Mouse (Mus musculus) liver (tissue): ENCODE measurements around the gene Cdca3.
"Not testable (repeated sequence)": the region's sequence is repeated elsewhere in the genome, so short reads cannot be mapped to it uniquely, and the experiment has no call there.

Experiments
- DNase-seq: peaks from one replicate; pipeline ENCODE4 v3.0.0-alpha.2; 2020; ENCODE audit warnings: mixed read lengths

Cdca3 gene

GRCm38 (mm10) chr6:124828868-124829798 is at the start of gene Cdca3, which contains the start of gene Usp5:
Gene Cdca3, plus strand, starts transcription at chr6:124829547.
Gene Usp5, minus strand, starts transcription at chr6:124829484.
- DNase-seq, result peak; percentile 99

- DNase-seq, result no peak
Measured at GRCm38 (mm10) chr6:124779984-124780416, 49.3 kb upstream of the Cdca3 start.

GRCm38 (mm10) chr6:124780917-124781316 is 48.4 kb upstream of the Cdca3 start:
- DNase-seq, result no peak

DNA sequence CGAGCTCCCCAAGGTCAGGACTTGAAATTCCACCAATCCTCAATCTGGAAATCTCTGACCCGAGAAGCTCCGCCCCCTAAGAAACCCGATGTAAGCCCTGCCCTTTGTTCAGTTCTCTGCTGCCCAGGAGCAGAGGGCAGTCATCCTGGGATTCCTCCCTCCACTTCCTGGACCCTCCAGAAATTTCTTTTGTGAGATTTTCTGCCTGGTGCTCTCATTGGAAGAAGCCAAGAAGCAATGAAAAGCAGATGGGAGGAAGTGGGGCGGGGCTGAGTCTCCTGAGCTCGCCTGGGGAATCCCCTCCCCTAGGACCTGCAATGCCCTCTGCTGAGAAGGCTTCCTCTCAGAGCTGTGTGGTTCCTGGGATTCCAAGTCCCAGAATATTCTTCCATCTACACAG is 46.9 kb upstream of the Cdca3 start:
- DNase-seq, result no peak

DNA sequence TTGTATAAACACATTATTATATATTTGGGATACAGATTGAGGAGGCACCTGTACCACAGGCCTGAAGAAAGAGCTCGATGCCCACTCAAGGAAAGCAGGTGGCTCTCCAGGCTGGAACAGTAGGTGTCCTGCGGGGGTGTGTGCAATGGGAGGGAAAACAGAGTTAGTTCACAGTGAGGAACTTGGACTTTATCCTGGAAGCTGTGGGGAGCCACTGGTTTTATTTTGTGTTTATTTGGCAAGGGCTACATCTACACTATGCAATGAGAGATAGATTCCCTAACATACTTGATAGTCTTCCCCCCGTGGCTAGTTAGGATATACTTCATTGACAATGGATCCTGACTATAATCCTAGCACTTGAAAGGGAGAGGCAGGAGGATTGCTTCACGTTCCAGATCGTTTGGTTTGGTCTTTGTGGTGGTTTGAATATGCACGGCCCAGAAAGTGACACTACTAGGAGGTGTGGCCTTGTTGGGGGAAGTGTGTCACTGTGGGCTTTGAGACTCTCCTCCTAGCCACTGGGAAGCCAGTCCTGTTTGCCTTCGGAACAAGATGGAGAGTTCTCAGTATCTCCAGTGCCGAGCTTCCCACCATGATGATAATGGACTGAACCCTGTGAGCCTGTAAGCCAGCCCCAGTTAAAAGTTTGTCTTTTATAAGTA is 42.5 kb upstream of the Cdca3 start:
- DNase-seq, result no peak

DNA sequence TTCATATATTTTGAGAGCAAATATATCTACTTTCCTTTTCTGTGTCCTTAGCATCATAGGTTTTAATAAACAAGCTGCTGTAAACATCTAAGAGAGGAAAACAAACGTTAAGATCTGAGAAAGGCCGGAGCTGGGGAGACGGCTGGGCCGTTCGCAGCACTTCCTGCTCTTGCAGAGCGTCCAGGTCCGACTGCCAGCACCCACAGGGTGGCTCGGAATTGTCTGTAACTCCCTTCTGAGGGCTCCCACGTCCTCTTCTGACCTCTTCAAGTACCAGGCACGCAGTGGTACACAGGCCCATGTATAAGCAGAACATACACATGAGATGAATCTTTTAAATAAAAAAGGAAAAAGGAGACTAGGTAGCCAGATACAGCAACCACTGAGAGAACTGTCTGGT is 41.6 kb upstream of the Cdca3 start:
- no peak for DNase-seq

GRCm38 (mm10) chr6:124789519-124789918 is 39.8 kb upstream of the Cdca3 start:
- DNase-seq, result no peak

- DNase-seq, result no peak
Measured at GRCm38 (mm10) chr6:124790121-124790520, 39.2 kb upstream of the Cdca3 start.

- DNase-seq, result no peak
Measured at GRCm38 (mm10) chr6:124791911-124792310, 37.4 kb upstream of the Cdca3 start.

DNA sequence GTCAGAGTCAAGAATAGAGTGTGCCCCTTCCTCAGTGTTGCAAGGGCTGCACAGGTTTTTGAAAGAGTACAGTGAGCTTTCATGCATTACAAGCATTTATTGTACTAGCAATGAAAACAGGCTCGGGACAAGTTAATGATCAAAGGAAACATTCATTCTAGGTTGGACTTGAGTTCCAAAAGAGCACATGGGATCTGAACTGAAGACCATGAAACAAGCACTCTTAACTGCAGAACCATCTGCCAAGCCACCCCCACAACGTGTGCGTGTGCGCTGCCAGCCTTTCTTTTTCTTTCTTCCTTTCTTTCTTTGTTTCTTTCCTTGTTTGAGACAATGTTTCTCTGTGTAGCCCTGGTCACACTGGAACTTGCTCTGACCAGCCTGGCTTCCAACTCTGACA is 33.6 kb upstream of the Cdca3 start:
- no peak for DNase-seq

DNA sequence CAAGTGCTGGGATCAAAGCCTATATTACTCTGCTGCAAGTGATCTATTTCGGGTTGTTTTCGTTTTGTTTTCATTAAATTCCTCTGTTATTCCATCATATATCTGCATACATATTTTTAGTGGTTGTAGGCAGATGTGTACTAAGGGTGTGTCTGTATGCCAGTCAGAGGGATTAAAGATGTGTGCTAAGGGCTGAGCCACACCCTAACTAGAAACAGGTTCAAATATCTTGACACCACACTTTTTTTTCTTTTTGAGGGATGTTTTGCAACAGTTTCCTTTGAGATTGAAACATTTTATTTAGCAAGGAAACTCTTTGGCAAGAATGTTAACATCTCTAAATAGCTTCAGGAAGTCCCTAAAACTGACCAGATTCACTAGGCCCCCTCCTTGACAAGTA is 33.1 kb upstream of the Cdca3 start:
- DNase-seq, result no peak

DNA sequence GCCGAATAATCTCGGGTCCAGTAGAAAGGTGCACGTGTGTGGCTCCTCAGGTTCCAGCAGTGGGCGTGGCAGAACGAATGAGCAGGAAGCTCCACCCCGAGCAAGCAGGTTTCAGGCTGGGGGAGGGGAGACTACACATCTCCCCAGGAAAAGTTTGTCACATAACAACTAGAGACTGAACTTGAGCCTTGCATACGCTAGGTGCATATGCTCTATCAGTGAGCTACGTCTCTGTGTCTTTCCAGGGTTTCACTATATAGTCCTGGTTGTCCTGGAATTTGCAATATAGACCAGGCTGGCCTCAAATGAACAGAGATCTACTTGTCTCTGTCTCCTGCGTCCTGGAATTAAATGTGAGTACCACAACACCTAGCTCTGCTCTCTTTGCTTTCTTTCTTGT is 26.9 kb upstream of the Cdca3 start:
- DNase-seq, result peak; percentile 39

DNA sequence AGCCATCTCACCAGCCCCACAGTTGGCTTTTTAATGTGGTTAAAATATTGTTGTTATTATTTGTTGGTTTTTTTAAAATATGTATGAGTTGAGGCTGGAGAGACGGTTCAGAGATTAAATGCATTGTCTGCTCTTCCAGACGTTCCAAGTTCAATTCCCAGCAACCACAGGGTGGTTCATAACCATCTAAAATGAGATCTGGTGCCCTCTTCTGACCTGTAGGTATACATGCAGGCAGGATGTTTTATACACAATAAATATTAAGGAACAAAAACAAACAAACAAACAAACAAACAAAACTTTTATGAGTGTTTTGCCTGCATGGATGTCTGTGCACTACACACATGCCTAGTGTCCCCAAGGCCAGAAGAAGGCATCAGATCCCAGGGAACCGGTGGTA is 26.3 kb upstream of the Cdca3 start:
- DNase-seq, result no peak

DNA sequence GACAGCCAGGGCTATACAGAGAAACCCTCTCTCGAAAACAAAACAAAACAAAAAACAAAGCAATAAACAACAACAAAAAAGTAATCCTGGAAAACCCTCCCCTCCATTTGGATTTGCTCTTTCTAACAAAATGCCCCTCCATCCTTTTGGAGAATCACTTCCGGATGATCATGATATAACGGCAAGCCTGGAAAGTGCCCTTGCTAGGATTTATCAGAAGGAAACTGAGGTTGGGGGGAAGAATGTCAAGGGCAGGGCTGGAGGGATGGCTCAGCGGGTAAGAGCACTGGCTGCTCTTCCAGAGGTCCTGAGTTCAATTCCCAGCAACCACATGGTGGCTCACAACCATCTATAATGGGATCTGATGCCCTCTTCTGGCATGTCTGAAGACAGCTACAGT is 25.7 kb upstream of the Cdca3 start:
- DNase-seq, result not testable (repeated sequence)

GRCm38 (mm10) chr6:124804341-124804740 is 25.0 kb upstream of the Cdca3 start:
- no peak for DNase-seq

GRCm38 (mm10) chr6:124805341-124806321 is 23.7 kb upstream of the Cdca3 start:
- peak; percentile 98 for DNase-seq

- no peak for DNase-seq
Measured at GRCm38 (mm10) chr6:124806446-124807140, 22.8 kb upstream of the Cdca3 start.

GRCm38 (mm10) chr6:124807366-124807765 is 22.0 kb upstream of the Cdca3 start:
- DNase-seq, result no peak

- no peak for DNase-seq
Measured at GRCm38 (mm10) chr6:124807986-124808357, 21.4 kb upstream of the Cdca3 start.

DNA sequence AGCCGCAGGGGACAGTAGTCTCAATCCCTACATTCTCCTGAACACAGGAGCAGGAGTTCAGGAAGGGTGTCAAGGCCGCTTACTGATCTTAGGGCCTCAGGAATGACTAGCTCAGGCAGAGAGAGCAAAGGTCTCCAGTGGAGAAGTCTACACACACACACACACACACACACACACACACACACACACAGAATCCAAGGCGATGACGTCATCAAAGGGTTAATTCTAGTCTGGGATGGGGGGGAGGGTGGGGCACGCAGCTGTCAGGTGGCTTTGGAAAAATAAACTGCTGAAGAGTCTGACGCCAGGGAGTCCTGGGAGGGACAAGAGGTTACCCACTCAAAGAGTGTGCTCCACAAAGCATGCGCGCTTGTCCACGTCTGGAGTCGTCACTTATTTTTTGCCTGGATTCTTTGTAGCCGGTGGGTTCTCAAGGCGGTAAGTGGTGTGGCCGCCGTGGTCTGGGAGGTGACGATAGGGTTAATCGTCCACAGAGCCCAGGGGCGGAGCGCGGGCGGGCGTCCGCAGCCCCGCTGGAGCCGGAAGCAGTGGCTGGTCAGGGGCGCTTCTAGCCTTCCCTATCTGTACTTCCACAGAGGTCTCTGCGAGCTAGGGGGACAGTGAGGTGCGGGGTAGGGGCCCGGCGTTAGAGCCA is 20.9 kb upstream of the Cdca3 start, which contains the start of gene Spsb2:
Gene Spsb2, plus strand, starts transcription at position 304 of the 655 bp plus-strand sequence.
- peak; percentile 86 for DNase-seq

DNA sequence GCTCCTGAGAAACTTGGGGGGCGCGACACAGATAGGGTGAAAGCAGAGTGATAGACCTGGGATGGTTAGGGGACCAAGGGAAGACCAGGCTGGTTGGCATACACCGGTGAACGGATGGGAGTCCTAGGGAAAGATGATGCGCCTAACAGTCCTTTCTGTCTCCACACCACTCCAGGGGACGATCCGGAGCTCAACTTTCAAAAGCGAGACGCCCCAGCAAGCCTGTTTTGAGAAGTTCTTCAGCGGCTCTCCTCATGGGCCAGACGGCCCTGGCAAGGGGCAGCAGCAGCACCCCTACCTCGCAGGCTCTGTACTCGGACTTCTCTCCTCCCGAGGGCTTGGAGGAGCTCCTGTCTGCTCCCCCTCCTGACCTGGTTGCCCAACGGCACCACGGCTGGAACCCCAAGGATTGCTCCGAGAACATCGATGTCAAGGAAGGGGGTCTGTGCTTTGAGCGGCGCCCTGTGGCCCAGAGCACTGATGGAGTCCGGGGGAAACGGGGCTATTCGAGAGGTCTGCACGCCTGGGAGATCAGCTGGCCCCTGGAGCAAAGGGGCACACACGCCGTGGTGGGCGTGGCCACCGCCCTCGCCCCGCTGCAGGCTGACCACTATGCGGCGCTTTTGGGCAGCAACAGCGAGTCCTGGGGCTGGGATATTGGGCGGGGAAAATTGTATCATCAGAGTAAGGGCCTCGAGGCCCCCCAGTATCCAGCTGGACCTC is 20.1 kb upstream of the Cdca3 start:
- DNase-seq, result peak; percentile 91
